In the genomic region with DNA sequence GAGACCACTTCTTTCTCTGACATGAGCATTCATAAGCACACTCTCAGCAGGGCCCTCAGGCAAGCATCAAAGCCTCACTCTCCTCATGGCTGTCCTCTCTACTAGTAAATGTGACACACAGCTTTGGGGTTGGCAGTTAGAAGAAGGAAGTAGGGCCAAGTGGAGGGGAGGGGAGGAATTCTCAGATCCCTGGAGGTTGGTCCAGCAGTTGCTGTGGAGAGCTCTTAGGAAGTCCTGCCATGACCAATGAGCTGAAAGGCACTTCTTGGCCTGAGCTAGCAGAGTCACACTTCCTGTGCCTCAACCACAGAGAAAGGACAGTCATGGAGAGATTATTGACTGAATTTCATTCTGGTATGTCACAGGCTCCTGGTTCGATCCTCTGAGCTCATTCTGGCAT, we compare ENCODE assay signal across 18 mouse cellular contexts.
DNase-seq lines count a peak whose midpoint lies in the region; ATAC-seq and TF ChIP-seq lines count a peak whose summit lies in the region.
"Had no signal": no experiment of that assay in that cellular context is flagged by ENCODE, and none has a peak within 500 bp of the region (broad histone marks: within the 10 kb centered on the region; RNA-seq: fewer than 3 reads in every experiment).

No protein-coding gene starts in this region.

- TF ChIP-seq POLR2A in cerebellum, adult 2 months (IDR thresholded peaks at IDR 0.05; ENCODE audit: borderline replicate concordance, insufficient read depth, low read length), result no peak

- peak; percentile 45 for DNase-seq in cerebellum, adult 2 months
- no peak for DNase-seq in cerebellum, postnatal 4 days (ENCODE audit: low spot score in 2 of 2)
- DNase-seq in heart, adult 11 months, result peak; percentile 95
- DNase-seq in lung, postnatal 36 days, result no peak
- DNase-seq in skeletal muscle tissue, adult 2 months (ENCODE audit: low read depth, low spot score), result peak; percentile 52
- DNase-seq: adrenal gland, postnatal 36 days; embryo, embryonic 11 days; kidney, adult 8-10 months; kidney, postnatal 25 days; thymus, postnatal 4 days had no signal

- peak overlapping the region; percentile 84 for H3K27ac ChIP-seq in cerebellum, adult 2 months (ENCODE audit: insufficient read depth, low read length)
- H3K27ac ChIP-seq in heart, embryonic 11.5 days (ENCODE audit: low read depth, low read length), result no peak overlapping the region
- no peak overlapping the region for H3K27ac ChIP-seq in lung, embryonic 16.5 days (ENCODE audit: low read length)
- H3K27ac ChIP-seq: forebrain, embryonic 12.5 days; limb, embryonic 12.5 days; liver, embryonic 14.5 days had no signal

- H3K4me3 ChIP-seq in cerebellum, adult 2 months (replicated peaks; ENCODE audit: insufficient read depth, low read depth, low read length), result no peak overlapping the region
- H3K4me3 ChIP-seq in heart, embryonic 11.5 days (ENCODE audit: low read depth, low read length), result no peak overlapping the region
- no peak overlapping the region for H3K4me3 ChIP-seq in lung, embryonic 16.5 days (ENCODE audit: low read length)
- H3K4me3 ChIP-seq: forebrain, embryonic 12.5 days; limb, embryonic 12.5 days; megakaryocyte, embryonic 14.5 days had no signal

- peaks cover 35% of the 10 kb centered on the region for H3K4me1 ChIP-seq in cerebellum, adult 2 months (ENCODE audit: control insufficient read depth, insufficient read depth, low read length)
- H3K4me1 ChIP-seq in heart, embryonic 11.5 days (ENCODE audit: control insufficient read depth, insufficient read depth, low read length), result peaks cover 2% of the 10 kb centered on the region; the same call in 1 of the 2 replicates
- peaks cover 8% of the 10 kb centered on the region for H3K4me1 ChIP-seq in lung, embryonic 16.5 days (replicated peaks; ENCODE audit: control insufficient read depth, insufficient read depth, low read length)
- H3K4me1 ChIP-seq: forebrain, embryonic 12.5 days; limb, embryonic 12.5 days; megakaryocyte, embryonic 14.5 days had no signal

- 75% methylated on average over 1 of the region's 1 CpGs for WGBS in cerebellum, adult 2 months
- WGBS in heart, embryonic 11.5 days (ENCODE audit: insufficient replicate concordance), result 92% methylated on average over 1 of the region's 1 CpGs
- 81% methylated on average over 1 of the region's 1 CpGs for WGBS in lung, embryonic 16.5 days

- no peaks in the 10 kb centered on the region for H3K9me3 ChIP-seq in heart, embryonic 11.5 days (replicated peaks; ENCODE audit: control insufficient read depth, low read length)
- peaks cover 6% of the 10 kb centered on the region for H3K9me3 ChIP-seq in lung, embryonic 16.5 days (ENCODE audit: control insufficient read depth, low read length)
- H3K9me3 ChIP-seq: forebrain, embryonic 12.5 days; limb, embryonic 12.5 days; megakaryocyte, embryonic 14.5 days had no signal

- no peak for TF ChIP-seq CTCF in cerebellum, adult 2 months (IDR thresholded peaks at IDR 0.05; ENCODE audit: borderline replicate concordance, insufficient read depth, low read depth, low read length)

- H3K9ac ChIP-seq in heart, embryonic 11.5 days (ENCODE audit: low read depth, low read length), result no peak overlapping the region
- H3K9ac ChIP-seq in lung, embryonic 16.5 days (ENCODE audit: low read length), result no peak overlapping the region
- H3K9ac ChIP-seq: forebrain, embryonic 12.5 days; limb, embryonic 12.5 days; liver, embryonic 14.5 days had no signal

- H3K4me2 ChIP-seq in heart, embryonic 11.5 days, result no peak overlapping the region
- H3K4me2 ChIP-seq in lung, embryonic 16.5 days (ENCODE audit: low read depth, low read length), result no peak overlapping the region
- H3K4me2 ChIP-seq: forebrain, embryonic 12.5 days; limb, embryonic 12.5 days had no signal

- H3K36me3 ChIP-seq in heart, embryonic 11.5 days (ENCODE audit: control insufficient read depth, insufficient read depth, low read length), result no peaks in the 10 kb centered on the region
- no peaks in the 10 kb centered on the region for H3K36me3 ChIP-seq in lung, embryonic 16.5 days (ENCODE audit: control insufficient read depth, insufficient read depth, low read length)
- H3K36me3 ChIP-seq: forebrain, embryonic 12.5 days; limb, embryonic 12.5 days had no signal

- no peaks in the 10 kb centered on the region for H3K27me3 ChIP-seq in cerebellum, adult 2 months (ENCODE audit: control insufficient read depth, insufficient read depth, low read length)
- H3K27me3 ChIP-seq in heart, embryonic 11.5 days (ENCODE audit: control insufficient read depth, insufficient read depth, low read length), result no peaks in the 10 kb centered on the region
- no peaks in the 10 kb centered on the region for H3K27me3 ChIP-seq in lung, embryonic 16.5 days (ENCODE audit: control insufficient read depth, insufficient read depth, low read depth, low read length)
- H3K27me3 ChIP-seq: forebrain, embryonic 12.5 days; limb, embryonic 12.5 days; megakaryocyte, embryonic 14.5 days had no signal

- ATAC-seq in heart, embryonic 11.5 days (replicated peaks; ENCODE audit: insufficient number of reproducible peaks, low FRiP score, low TSS enrichment), result no peak
- ATAC-seq in lung, embryonic 16.5 days (ENCODE audit: low read depth), result peak; percentile 27; the same call in 1 of the 2 replicates
- ATAC-seq: hindbrain, embryonic 16.5 days; midbrain, embryonic 16.5 days had no signal

Comparison
In these comparisons a context has a peak if more than half of its experiments do, and no peak if none do; other contexts are left out.
1. DNase-seq: peak in cerebellum, adult 2 months (2 of 2), heart, adult 11 months (single experiment) and skeletal muscle tissue, adult 2 months (single experiment); none in cerebellum, postnatal 4 days (0 of 2) and lung, postnatal 36 days (single experiment).